Mouse (Mus musculus): ENCODE data around the gene Eif4g3. TPM values are rescaled to one million over a fixed set of nuclear protein-coding genes. Genes with fewer than 3 reads are reported as not detected.

Eif4g3 gene
- total RNA-seq, 1 experiment from 2014 or later = 41.2 TPM

Other genes starting within 250 kb of the Eif4g3 start
- gene Alpl, start 196.6 kb upstream of the Eif4g3 start, total RNA-seq (2017) = not detected in 2 replicates
- 9.1 and 11.4 TPM in 2 replicates for gene Ece1, start 130.8 kb upstream of the Eif4g3 start, total RNA-seq (2017)
- gene Hp1bp3, start 223.3 kb downstream of the Eif4g3 start, total RNA-seq (2017) = 289 and 297 TPM in 2 replicates

All from hematopoietic stem cell, adult 5-6 weeks (primary cell).